Mouse (Mus musculus) CH12.LX (cell line): ENCODE measurements around the gene Ptprd.

ENCODE experiments used
- CTCF ChIP-seq, 2 experiments: IDR thresholded peaks in 1 of 2; conservative IDR thresholded peaks in 1 of 2; 2 replicates each; pipeline ENCODE4 v1.5.1; 2011 to 2012; ENCODE audit warnings: low read depth in 2 of 2, low read length in 2 of 2, improper control_type of control experiment in 1 of 2, inconsistent platforms in 1 of 2, mild to moderate bottlenecking in 1 of 2, moderate library complexity in 1 of 2
- IRF4 ChIP-seq: IDR thresholded peaks from 2 replicates; pipeline ENCODE4 v1.6.1; 2014; ENCODE audit warnings: low read depth, mild to moderate bottlenecking, inconsistent platforms, low read length, improper control_type of control experiment
- JUND ChIP-seq: conservative IDR thresholded peaks from 2 replicates; pipeline ENCODE4 v1.6.1; 2011; ENCODE audit warnings: low read depth, low read length, improper control_type of control experiment
- MAX ChIP-seq: IDR thresholded peaks from 2 replicates; pipeline ENCODE4 v1.6.1; 2011; ENCODE audit warnings: low read length, improper control_type of control experiment
- POLR2A ChIP-seq: IDR thresholded peaks from 2 replicates; pipeline ENCODE4 v1.6.1; 2011; ENCODE audit warnings: low read depth, mild to moderate bottlenecking, improper control_type of control experiment, low read length
- RCOR1 ChIP-seq: conservative IDR thresholded peaks from 2 replicates; pipeline ENCODE4 v1.6.1; 2012; ENCODE audit warnings: low read depth, mild to moderate bottlenecking, inconsistent platforms, low read length, improper control_type of control experiment

- TF ChIP-seq POLR2A (no peak), CTCF (conservative IDR thresholded peaks at IDR 0.05 in 1 of 2, IDR thresholded peaks at IDR 0.05 in 1 of 2; ENCODE audit: low read depth in 2 of 2, low read length in 2 of 2) (no peak), RCOR1 (no peak), JUND (no peak), MAX (no peak), IRF4 (no peak)
These were observed 562.9 kb downstream of the Ptprd start for GRCm38 (mm10) chr4:77648911-77649310.
